Mouse (Mus musculus): ENCODE measurements around the gene Psmc3ip.

Gene Psmc3ip

DNA sequence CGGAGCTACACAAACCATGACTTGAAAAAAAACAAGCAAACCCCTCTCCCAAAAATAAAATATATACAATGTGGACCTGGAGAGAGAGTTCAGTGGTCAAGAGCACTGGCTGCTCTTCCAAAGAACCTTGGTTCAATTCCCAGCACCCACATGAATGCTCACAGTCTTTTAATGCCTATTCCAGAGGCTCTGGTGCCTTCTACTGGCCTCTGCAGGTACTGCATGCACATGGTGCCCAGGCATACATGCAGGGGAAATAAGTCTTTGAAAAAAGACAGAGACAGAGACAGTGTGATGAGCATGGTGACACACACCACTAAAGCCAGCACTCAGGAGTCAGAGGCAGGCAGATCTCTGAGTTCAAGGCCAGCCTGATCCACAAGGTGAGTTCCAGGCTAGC lies 41.3 kb downstream of the Psmc3ip start:
- in situ Hi-C loops (cut with MboI, MseI): no loop called here

DNA sequence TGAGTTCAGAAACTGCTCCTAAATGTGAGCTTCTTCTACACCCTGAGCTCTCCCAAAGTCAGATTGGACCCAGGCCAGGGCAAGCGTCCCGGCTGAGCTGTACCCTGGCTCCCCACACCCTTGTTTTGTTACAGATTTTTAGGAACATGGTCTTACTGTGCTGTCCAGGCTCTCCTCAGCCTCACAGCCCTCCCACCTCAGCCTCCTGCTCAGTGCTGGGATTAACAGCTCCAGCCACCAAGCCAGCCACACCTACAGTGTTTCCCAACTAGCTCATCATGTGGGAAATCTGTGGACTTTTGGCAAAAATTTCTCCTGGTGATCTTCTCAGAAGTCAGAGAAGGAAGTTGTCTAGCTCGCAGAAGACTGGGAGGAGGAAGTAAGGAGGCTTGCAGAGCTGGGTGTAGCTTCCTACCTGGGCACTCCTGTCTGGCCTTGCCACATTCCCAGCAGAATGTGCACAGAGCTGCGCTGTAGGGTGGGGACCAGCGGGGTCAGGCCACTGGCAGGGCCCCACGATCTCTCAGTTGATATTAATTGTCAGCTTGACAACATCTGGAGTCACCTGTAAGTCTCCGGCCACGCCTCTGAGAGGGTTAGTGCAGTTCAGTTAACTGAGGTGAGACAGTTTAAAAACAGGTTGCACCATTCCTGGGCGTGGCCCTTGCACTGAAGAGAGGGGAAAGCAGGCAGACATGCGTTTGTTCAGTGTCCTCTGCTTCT lies 42.3 kb downstream of the Psmc3ip start:
- in situ Hi-C loops (cut with MboI, MseI): no loop called here

- in situ Hi-C loops (cut with MboI, MseI): no loop called here
Observed at GRCm38 (mm10) chr11:101051617-101052016, 43.6 kb downstream of the Psmc3ip start.

DNA sequence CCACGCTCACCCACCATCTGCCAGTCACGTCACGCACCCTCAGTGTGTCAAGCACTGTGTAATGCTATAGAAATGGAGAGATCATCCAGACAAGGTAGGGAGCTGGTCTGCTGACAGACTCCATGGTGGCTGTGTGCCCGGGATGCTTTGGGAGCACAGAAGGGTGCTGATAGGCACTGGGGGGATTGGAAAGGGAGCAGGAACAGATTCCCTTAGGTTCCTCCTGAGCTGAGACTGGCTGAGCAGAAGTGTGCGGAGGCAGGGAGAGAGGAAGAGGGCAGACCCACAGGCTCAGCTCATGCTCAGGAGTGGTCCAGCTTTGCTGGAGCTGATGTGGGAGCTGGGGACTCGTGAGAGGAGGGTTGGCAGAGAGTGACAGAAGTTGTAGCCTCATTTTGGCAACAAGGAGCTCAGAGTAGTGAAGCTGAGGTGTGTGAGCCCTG lies 44.2 kb downstream of the Psmc3ip start:
- in situ Hi-C loops (cut with MboI, MseI): no loop called here

DNA sequence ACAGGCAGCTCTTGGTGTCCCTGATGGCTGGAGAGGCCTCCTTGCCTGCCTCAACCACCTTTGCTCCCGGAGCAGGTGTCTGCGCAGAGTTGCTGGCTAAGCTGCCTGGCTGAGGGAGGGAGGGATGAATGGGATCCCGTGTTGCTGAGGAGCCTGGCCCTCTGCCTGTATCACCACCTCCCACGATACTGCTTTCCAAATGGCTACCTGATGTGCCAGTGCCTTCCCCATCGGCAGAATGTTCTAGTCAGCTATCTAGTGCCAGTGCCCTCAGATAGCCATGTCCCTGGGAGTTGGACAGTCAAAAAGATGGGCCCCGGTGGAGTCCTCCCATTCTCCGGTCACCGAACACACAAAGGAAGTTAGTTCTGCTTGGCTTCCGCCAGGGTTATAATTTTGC lies 44.9 kb downstream of the Psmc3ip start:
- in situ Hi-C loops (cut with MboI, MseI): no loop called here

- in situ Hi-C loops (cut with MboI, MseI): no loop called here
Observed at GRCm38 (mm10) chr11:101047502-101047901, 47.7 kb downstream of the Psmc3ip start.

DNA sequence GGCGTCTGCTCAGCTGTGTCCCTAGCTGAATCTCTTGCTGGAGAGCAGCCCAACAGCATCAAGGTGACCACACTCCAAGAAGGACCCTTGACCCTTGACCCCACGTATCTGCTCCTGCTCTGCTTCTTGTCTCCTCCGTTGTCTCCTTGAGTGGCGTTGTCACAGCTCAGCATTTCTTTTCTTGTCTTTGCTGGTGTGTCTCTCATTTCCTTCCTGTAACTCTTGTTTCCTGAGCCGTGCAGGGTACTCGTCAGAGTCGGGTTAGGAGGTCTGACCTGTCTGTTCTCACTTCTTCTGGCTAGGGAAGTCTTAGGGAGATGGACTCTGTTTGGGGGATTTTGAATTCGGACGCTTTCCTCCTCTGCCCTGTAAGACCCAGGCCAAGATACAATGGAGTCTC lies 48.8 kb downstream of the Psmc3ip start:
- in situ Hi-C loops (cut with MboI, MseI): no loop called here

DNA sequence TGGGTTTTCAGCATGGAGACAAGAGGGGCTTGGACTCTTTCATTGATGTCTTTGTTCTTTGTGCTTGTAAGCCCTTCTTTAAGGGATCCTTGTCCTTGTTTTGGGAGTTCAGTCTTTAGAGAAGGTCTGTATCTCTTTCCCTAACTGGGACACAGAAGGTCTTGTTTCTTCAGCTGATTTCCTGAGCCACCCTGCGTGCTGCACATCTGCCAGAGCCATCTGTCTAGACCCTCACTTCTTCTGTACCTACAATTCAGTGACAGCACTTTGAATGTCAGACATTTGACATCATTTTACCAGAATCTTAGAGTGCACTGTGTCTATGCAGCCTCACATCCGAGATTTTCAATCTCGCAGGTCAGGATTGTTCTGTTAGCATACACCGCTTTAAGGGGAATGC lies 49.4 kb downstream of the Psmc3ip start:
- in situ Hi-C loops (cut with MboI, MseI): no loop called here
